Mouse (Mus musculus) adrenal gland, adult (tissue): Measurements from ENCODE around the gene Pdzrn3.
A peak's percentile ranks its signal among the peaks of the same experiment; 100 is the strongest.

Experiments used
- DNase-seq, 2 experiments: peaks; one replicate each; pipeline ENCODE4 v3.0.0; 2022 to 2023; ENCODE audit warnings: low spot score in 1 of 2; ENCODE audit not compliant: inconsistent age in 2 of 2

The Pdzrn3 gene

GRCm38 (mm10) chr6:101293036-101293572 lies 84.6 kb downstream of the Pdzrn3 start:
- no peak for DNase-seq

- no peak for DNase-seq
Measured at GRCm38 (mm10) chr6:101291944-101292343, 85.8 kb downstream of the Pdzrn3 start.

- no peak for DNase-seq
Measured at GRCm38 (mm10) chr6:101290160-101290559, 87.5 kb downstream of the Pdzrn3 start.

GRCm38 (mm10) chr6:101289428-101289827 lies 88.3 kb downstream of the Pdzrn3 start:
- no peak for DNase-seq

GRCm38 (mm10) chr6:101287566-101288173 lies 90.0 kb downstream of the Pdzrn3 start:
- peak in 1 of 2 experiments; percentile 33 for DNase-seq

GRCm38 (mm10) chr6:101287077-101287476 lies 90.6 kb downstream of the Pdzrn3 start:
- DNase-seq, result no peak

- peak in 1 of 2 experiments; percentile 51 for DNase-seq
Measured at GRCm38 (mm10) chr6:101284368-101284955, 93.2 kb downstream of the Pdzrn3 start.

DNA sequence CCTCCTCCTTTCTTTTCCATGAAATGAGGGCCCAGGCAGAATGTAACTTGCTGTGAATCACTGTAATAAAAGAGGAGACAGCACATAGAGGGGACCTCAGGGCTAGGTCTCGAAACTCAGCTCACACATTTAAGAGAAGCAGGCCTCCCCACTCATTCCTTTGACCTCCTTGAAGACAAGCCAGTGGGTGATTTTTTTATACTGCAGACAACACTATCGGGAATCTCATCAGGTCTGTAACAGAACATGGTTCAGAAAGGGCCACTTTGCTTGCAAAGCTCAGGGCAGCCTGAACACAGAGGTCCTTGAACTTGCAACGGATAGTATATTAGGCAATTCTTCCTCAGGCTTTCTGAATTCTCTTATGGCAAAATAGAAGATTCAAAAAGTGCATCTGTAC lies 93.8 kb downstream of the Pdzrn3 start:
- DNase-seq, result peak in 1 of 2 experiments; percentile 61

GRCm38 (mm10) chr6:101281644-101282043 lies 96.1 kb downstream of the Pdzrn3 start:
- DNase-seq, result no peak

DNA sequence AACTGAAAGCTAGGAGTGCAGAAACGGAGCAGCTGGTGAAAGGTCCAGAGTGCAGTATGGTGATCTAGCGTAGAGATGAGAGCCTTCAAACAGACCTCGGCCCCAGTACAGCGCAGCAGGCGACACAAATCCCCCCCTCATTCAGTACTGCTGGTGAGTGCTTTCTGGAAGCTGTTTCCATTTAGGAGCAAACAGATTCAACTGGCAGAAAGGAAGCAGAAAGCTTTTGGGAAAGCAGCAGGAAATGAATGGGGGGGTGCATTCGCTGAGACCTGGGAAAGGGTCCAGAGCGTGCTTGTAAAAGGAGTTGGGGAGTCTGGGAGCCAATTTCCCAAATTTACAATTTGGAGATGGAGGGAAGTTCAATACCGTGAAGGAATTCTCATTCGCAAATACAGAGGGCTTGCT lies 96.9 kb downstream of the Pdzrn3 start:
- DNase-seq, result no peak

- DNase-seq, result peak in 1 of 2 experiments; percentile 36
Measured at GRCm38 (mm10) chr6:101278286-101278932, 99.3 kb downstream of the Pdzrn3 start.

GRCm38 (mm10) chr6:101276261-101276660 lies 101.4 kb downstream of the Pdzrn3 start:
- no peak for DNase-seq

DNA sequence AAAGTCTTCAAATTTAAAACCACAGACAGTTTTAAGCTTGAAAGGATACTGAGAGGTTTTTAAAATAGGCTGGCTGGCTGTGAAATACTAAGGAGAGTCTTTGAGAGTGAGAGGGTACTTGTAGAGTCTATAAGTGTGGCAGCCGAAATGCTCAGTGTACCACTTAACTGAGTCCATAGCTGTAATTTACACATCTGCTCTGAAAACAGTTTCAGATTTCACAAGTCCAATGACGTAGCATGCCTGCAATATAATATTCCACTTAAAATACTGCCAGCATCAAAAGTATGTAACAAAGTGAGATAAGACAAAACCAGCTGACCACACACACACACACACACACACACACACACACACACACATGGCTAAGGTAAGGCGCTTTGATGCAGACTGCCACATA lies 101.9 kb downstream of the Pdzrn3 start:
- no peak for DNase-seq

DNA sequence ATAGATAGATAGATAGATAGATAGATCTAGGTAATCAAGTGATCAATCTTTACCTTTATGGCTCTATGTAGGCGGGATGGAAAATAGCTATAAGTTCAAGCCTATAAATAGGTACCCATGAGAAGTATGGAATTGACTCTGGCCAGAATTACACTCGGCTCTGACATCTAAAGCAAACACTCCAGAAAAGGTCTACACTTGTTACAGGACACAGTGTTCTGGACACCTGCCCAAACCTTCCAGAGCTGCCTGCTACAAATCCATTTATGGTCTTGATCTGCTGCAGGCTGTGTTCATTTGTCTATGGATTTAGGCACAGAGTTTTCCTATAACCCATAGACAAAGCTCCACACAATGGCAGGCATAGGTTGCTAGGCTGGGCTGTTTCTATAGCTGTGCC lies 102.9 kb downstream of the Pdzrn3 start:
- no peak for DNase-seq

GRCm38 (mm10) chr6:101272256-101272655 lies 105.4 kb downstream of the Pdzrn3 start:
- no peak for DNase-seq

- no peak for DNase-seq
Measured at GRCm38 (mm10) chr6:101271378-101272135, 106.1 kb downstream of the Pdzrn3 start.

GRCm38 (mm10) chr6:101270095-101270826 lies 107.4 kb downstream of the Pdzrn3 start:
- DNase-seq, result no peak

- no peak for DNase-seq
Measured at GRCm38 (mm10) chr6:101269335-101270094, 108.2 kb downstream of the Pdzrn3 start.

- no peak for DNase-seq
Measured at GRCm38 (mm10) chr6:101268266-101268665, 109.4 kb downstream of the Pdzrn3 start.

- DNase-seq, result peak; percentile 74 to 93
Measured at GRCm38 (mm10) chr6:101266787-101267186, 110.9 kb downstream of the Pdzrn3 start.
